8 mouse cellular contexts compared by ENCODE assay signal in genomic region chr2:65337378-65338140, GRCm38 (mm10). TPM values are rescaled to one million over a fixed set of nuclear protein-coding genes. Genes with fewer than 3 reads are reported as not detected.
DNase-seq lines count a peak whose midpoint lies in the region; ATAC-seq and TF ChIP-seq lines count a peak whose summit lies in the region.

No protein-coding gene starts in this region.

- peak; percentile 80 for TF ChIP-seq CTCF in kidney, postnatal 0 days (IDR thresholded peaks at IDR 0.05; ENCODE audit: low read depth)
- TF ChIP-seq CTCF in liver, adult 2 months (IDR thresholded peaks at IDR 0.05; ENCODE audit: low read depth, low read length): peak; percentile 86

- no peak overlapping the region for H3K9ac ChIP-seq in embryonic facial prominence, embryonic 14.5 days (ENCODE audit: low read depth, low read length)
- no peak overlapping the region for H3K9ac ChIP-seq in heart, embryonic 15.5 days
- no peak overlapping the region for H3K9ac ChIP-seq in kidney, postnatal 0 days (ENCODE audit: low read depth, low read length)
- no peak overlapping the region for H3K9ac ChIP-seq in liver, adult 2 months (ENCODE audit: low read depth, low read length)
- no peak overlapping the region for H3K9ac ChIP-seq in neural tube, embryonic 14.5 days (replicated peaks; ENCODE audit: low read depth, low read length)

- no peaks in the 10 kb centered on the region for H3K27me3 ChIP-seq in embryonic facial prominence, embryonic 14.5 days (replicated peaks; ENCODE audit: control insufficient read depth, insufficient read depth, low read length)
- H3K27me3 ChIP-seq in heart, embryonic 15.5 days: no peaks in the 10 kb centered on the region
- H3K27me3 ChIP-seq in kidney, postnatal 0 days (ENCODE audit: insufficient read depth, low read length): no peaks in the 10 kb centered on the region
- H3K27me3 ChIP-seq in liver, adult 2 months (ENCODE audit: control insufficient read depth, insufficient read depth, low read length): no peaks in the 10 kb centered on the region
- H3K27me3 ChIP-seq in neural tube, embryonic 14.5 days (ENCODE audit: control insufficient read depth, insufficient read depth, low read length): no peaks in the 10 kb centered on the region

- DNase-seq in urinary bladder, adult 18-20 months (ENCODE audit: low spot score in 2 of 2): peak; percentile 14 to 18
- DNase-seq in urinary bladder, adult 2 months (ENCODE audit: low spot score): no peak
- peak; percentile 81 for DNase-seq in embryonic facial prominence, embryonic 14.5 days (ENCODE audit: low spot score)
- peak; percentile 84 for DNase-seq in kidney, postnatal 0 days (ENCODE audit: low spot score)
- peak; percentile 66 for DNase-seq in liver, adult 2 months (ENCODE audit: extremely low read depth, low read depth, low spot score)
- DNase-seq in thymus, postnatal 4 days: peak; percentile 54

- no peaks in the 10 kb centered on the region for H3K9me3 ChIP-seq in embryonic facial prominence, embryonic 14.5 days (ENCODE audit: control insufficient read depth, low read length)
- no peaks in the 10 kb centered on the region for H3K9me3 ChIP-seq in heart, embryonic 15.5 days (replicated peaks)
- no peaks in the 10 kb centered on the region for H3K9me3 ChIP-seq in kidney, postnatal 0 days (replicated peaks; ENCODE audit: low read length)
- no peaks in the 10 kb centered on the region for H3K9me3 ChIP-seq in neural tube, embryonic 14.5 days (ENCODE audit: control insufficient read depth, low read length)

- H3K79me2 ChIP-seq in liver, adult 2 months (ENCODE audit: control insufficient read depth, insufficient read depth, low read length): no peaks in the 10 kb centered on the region

- WGBS in embryonic facial prominence, embryonic 14.5 days: 21% methylated on average over 14 of the region's 14 CpGs
- WGBS in heart, embryonic 15.5 days: 20% methylated on average over 14 of the region's 14 CpGs
- WGBS in kidney, postnatal 0 days: 21% methylated on average over 14 of the region's 14 CpGs
- WGBS in liver, adult 2 months: 17% methylated on average over 14 of the region's 14 CpGs
- 20% methylated on average over 13 of the region's 14 CpGs for WGBS in neural tube, embryonic 14.5 days

- peak; percentile 63 for ATAC-seq in embryonic facial prominence, embryonic 14.5 days (ENCODE audit: low read depth)
- peak; percentile 54; the same call in 1 of the 2 replicates for ATAC-seq in heart, embryonic 15.5 days (replicated peaks; ENCODE audit: insufficient number of reproducible peaks, insufficient read depth, low FRiP score, low read depth)
- ATAC-seq in kidney, postnatal 0 days (replicated peaks; ENCODE audit: low FRiP score, low read depth): 0 out of 2 replicates have a peak, but pooled peaks have one; percentile 65
- ATAC-seq in neural tube, embryonic 14.5 days (ENCODE audit: low read depth): peak; percentile 83; the same call in 1 of the 2 replicates

- H3K4me3 ChIP-seq in embryonic facial prominence, embryonic 14.5 days (ENCODE audit: low read depth, low read length): no peak overlapping the region
- H3K4me3 ChIP-seq in heart, embryonic 15.5 days: no peak overlapping the region
- no peak overlapping the region for H3K4me3 ChIP-seq in kidney, postnatal 0 days (replicated peaks; ENCODE audit: low read depth, low read length)
- H3K4me3 ChIP-seq in liver, adult 2 months (ENCODE audit: insufficient read depth, low read depth, low read length): no peak overlapping the region
- H3K4me3 ChIP-seq in neural tube, embryonic 14.5 days (ENCODE audit: low read depth, low read length): no peak overlapping the region

- no peaks in the 10 kb centered on the region for H3K36me3 ChIP-seq in embryonic facial prominence, embryonic 14.5 days (ENCODE audit: control insufficient read depth, insufficient read depth, low read length)
- no peaks in the 10 kb centered on the region for H3K36me3 ChIP-seq in heart, embryonic 15.5 days
- H3K36me3 ChIP-seq in kidney, postnatal 0 days (ENCODE audit: insufficient read depth, low read length): no peaks in the 10 kb centered on the region
- no peaks in the 10 kb centered on the region for H3K36me3 ChIP-seq in liver, adult 2 months (ENCODE audit: control insufficient read depth, insufficient read depth, low read length)
- no peaks in the 10 kb centered on the region for H3K36me3 ChIP-seq in neural tube, embryonic 14.5 days (ENCODE audit: control insufficient read depth, insufficient read depth, low read length)

- TF ChIP-seq POLR2A in liver, adult 2 months (IDR thresholded peaks at IDR 0.05; ENCODE audit: extremely low read depth, insufficient read depth, low read length): no peak

- H3K4me1 ChIP-seq in embryonic facial prominence, embryonic 14.5 days (ENCODE audit: control insufficient read depth, insufficient read depth, low read length): no peaks in the 10 kb centered on the region
- peaks cover 14% of the 10 kb centered on the region for H3K4me1 ChIP-seq in heart, embryonic 15.5 days (replicated peaks)
- no peaks in the 10 kb centered on the region for H3K4me1 ChIP-seq in kidney, postnatal 0 days (replicated peaks; ENCODE audit: insufficient read depth, low read length)
- peaks cover 5% of the 10 kb centered on the region for H3K4me1 ChIP-seq in liver, adult 2 months (ENCODE audit: control insufficient read depth, insufficient read depth, low read length)
- H3K4me1 ChIP-seq in neural tube, embryonic 14.5 days (ENCODE audit: control insufficient read depth, insufficient read depth, low read length): no peaks in the 10 kb centered on the region

- peak overlapping the region; percentile 3; the same call in 1 of the 2 replicates for H3K4me2 ChIP-seq in embryonic facial prominence, embryonic 14.5 days (ENCODE audit: low read depth, low read length)
- peak overlapping the region; percentile 36 for H3K4me2 ChIP-seq in heart, embryonic 15.5 days
- H3K4me2 ChIP-seq in kidney, postnatal 0 days (ENCODE audit: low read length): peak overlapping the region; percentile 15; the same call in 1 of the 2 replicates
- H3K4me2 ChIP-seq in neural tube, embryonic 14.5 days (ENCODE audit: low read depth, low read length): 0 out of 2 replicates have a peak overlapping the region, but pooled peaks have one; percentile 6

- no peak overlapping the region for H3K27ac ChIP-seq in embryonic facial prominence, embryonic 14.5 days (replicated peaks; ENCODE audit: low read depth, low read length)
- H3K27ac ChIP-seq in heart, embryonic 15.5 days: no peak overlapping the region
- H3K27ac ChIP-seq in kidney, postnatal 0 days: no peak overlapping the region
- H3K27ac ChIP-seq in liver, adult 2 months (replicated peaks; ENCODE audit: insufficient read depth, low read depth, low read length): no peak overlapping the region
- H3K27ac ChIP-seq in neural tube, embryonic 14.5 days (ENCODE audit: low read depth, low read length): no peak overlapping the region

RNA-seq across cellular contexts. Expression of gene Slc38a11, which starts 26.3 kb away (rescaled TPM):
- polyA plus RNA-seq in urinary bladder, adult 2 months (2012; rRNA removed): 1.9 and 2.9 TPM in 2 replicates
- 0.58 and 0.73 TPM in 2 replicates for polyA plus RNA-seq in embryonic facial prominence, embryonic 14.5 days (2014; fragmentation: Nextera tagmentation; extraction: Ambion mirVana)
- 0.09 and 0.23 TPM in 2 replicates for polyA plus RNA-seq in heart, embryonic 15.5 days (2015; fragmentation: Nextera tagmentation; extraction: Ambion mirVana)
- 0.82 and 0.95 TPM in 2 replicates for polyA plus RNA-seq in kidney, postnatal 0 days (2015; fragmentation: Nextera tagmentation; extraction: Ambion mirVana)
- 0.27 and 0.37 TPM in 2 replicates for total RNA-seq in liver, adult 2 months (2014; rRNA removed)
- not detected in 2 replicates for polyA plus RNA-seq in liver, adult 2 months (2012; rRNA removed)
- 0.79 and 2.3 TPM in 2 replicates for polyA plus RNA-seq in neural tube, embryonic 14.5 days (2014; fragmentation: Nextera tagmentation; extraction: Ambion mirVana)
